Mouse (Mus musculus) lung, adult 2 months (tissue): ENCODE data around the gene 1700028K03Rik.

ENCODE experiments used
- CTCF ChIP-seq: fragments of 200-500 bp; IDR thresholded peaks from 2 replicates; pipeline ENCODE4 v1.5.1; 2011; ENCODE audit warnings: mild to moderate bottlenecking, low read length, control low read depth; ENCODE audit not compliant: insufficient read depth
- POLR2A ChIP-seq: fragments of 200-500 bp; IDR thresholded peaks from 2 replicates; pipeline ENCODE4 v1.6.1; 2011; ENCODE audit warnings: low read depth, mild to moderate bottlenecking, control low read depth, low read length, borderline replicate concordance; ENCODE audit errors: extremely low read depth

DNA sequence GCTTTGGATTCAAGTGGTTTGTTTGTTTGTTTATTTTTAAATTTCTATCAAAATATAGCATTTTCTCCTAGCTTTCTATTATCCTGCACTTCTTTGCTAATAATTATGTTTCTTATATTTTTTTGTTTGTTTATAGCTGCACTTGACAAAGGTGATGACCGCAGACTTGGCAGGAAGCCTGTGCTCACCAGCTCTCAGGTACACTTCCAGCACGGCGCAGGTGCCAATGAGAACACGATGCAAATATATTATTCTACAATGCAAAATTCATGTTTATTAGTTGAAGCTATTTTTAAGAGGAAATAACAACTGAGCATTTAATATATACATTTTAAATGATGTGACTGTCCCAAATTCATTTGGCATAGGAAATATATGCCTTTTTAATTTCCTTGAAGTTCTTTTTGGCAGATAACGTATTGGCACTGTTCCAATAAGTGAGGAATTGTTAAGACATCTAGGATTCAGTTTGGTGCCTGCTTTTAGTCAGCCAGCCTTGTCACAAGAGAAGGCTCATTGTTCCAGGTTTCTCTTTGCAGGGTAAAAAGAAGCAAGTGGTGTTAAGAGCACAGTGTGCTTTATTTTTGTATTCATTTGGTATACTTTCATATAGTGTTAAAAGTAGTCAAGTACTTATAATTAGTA is 34.5 kb upstream of the 1700028K03Rik start:
- TF ChIP-seq POLR2A (no peak), CTCF (no peak)
